9 mouse cellular contexts compared by ENCODE assay signal in genomic region chr11:35125108-35125490, GRCm38 (mm10). TPM values are rescaled to one million over a fixed set of nuclear protein-coding genes. Genes with fewer than 3 reads are reported as not detected.
DNase-seq lines count a peak whose midpoint lies in the region; ATAC-seq and TF ChIP-seq lines count a peak whose summit lies in the region.
"Had no signal": no experiment of that assay in that cellular context is flagged by ENCODE, and none has a peak within 500 bp of the region (broad histone marks: within the 10 kb centered on the region; RNA-seq: fewer than 3 reads in every experiment).

No protein-coding gene starts in this region.

- TF ChIP-seq EP300 in heart, adult 2 months (IDR thresholded peaks at IDR 0.05; ENCODE audit: insufficient read depth, low read depth, low read length), result no peak

- WGBS in heart, adult 2 months, result 44% methylated on average over 10 of the region's 10 CpGs
- WGBS in heart, embryonic 11.5 days (ENCODE audit: insufficient replicate concordance), result 46% methylated on average over 10 of the region's 10 CpGs
- 18% methylated on average over 10 of the region's 10 CpGs for WGBS in embryonic facial prominence, embryonic 11.5 days
- WGBS in forebrain, embryonic 14.5 days, result 87% methylated on average over 10 of the region's 10 CpGs

- no peak overlapping the region for H3K4me3 ChIP-seq in heart, adult 2 months
- no peak overlapping the region for H3K4me3 ChIP-seq in heart, embryonic 11.5 days (ENCODE audit: low read depth, low read length)
- no peak overlapping the region for H3K4me3 ChIP-seq in embryonic facial prominence, embryonic 11.5 days (ENCODE audit: low read depth, low read length)
- no peak overlapping the region for H3K4me3 ChIP-seq in forebrain, embryonic 14.5 days (ENCODE audit: low read depth, low read length)

- H3K9me3 ChIP-seq in heart, embryonic 11.5 days (replicated peaks; ENCODE audit: control insufficient read depth, low read length), result no peaks in the 10 kb centered on the region
- H3K9me3 ChIP-seq in embryonic facial prominence, embryonic 11.5 days (replicated peaks; ENCODE audit: control insufficient read depth, low read length), result no peaks in the 10 kb centered on the region
- H3K9me3 ChIP-seq in forebrain, embryonic 14.5 days (replicated peaks; ENCODE audit: control insufficient read depth, low read length), result no peaks in the 10 kb centered on the region

- no peak for ATAC-seq in heart, embryonic 11.5 days (replicated peaks; ENCODE audit: insufficient number of reproducible peaks, low FRiP score, low TSS enrichment)
- ATAC-seq in embryonic facial prominence, embryonic 11.5 days (replicated peaks; ENCODE audit: insufficient number of reproducible peaks, low FRiP score, low TSS enrichment, low read depth), result no peak
- ATAC-seq in forebrain, embryonic 14.5 days, result no peak
- ATAC-seq: CD4-positive, CD25-positive, alpha-beta regulatory T cell, adult 4 months had no signal

- no peaks in the 10 kb centered on the region for H3K36me3 ChIP-seq in heart, adult 2 months (ENCODE audit: control insufficient read depth, insufficient read depth, low read length)
- no peaks in the 10 kb centered on the region for H3K36me3 ChIP-seq in heart, embryonic 11.5 days (ENCODE audit: control insufficient read depth, insufficient read depth, low read length)
- H3K36me3 ChIP-seq in embryonic facial prominence, embryonic 11.5 days (replicated peaks; ENCODE audit: control insufficient read depth, insufficient read depth, low read depth, low read length), result no peaks in the 10 kb centered on the region
- H3K36me3 ChIP-seq in forebrain, embryonic 14.5 days (ENCODE audit: control insufficient read depth, insufficient read depth, low read length), result no peaks in the 10 kb centered on the region

- H3K79me2 ChIP-seq in heart, adult 2 months (replicated peaks; ENCODE audit: control insufficient read depth, insufficient read depth, low read length), result no peaks in the 10 kb centered on the region

- DNase-seq in heart, adult 2 months, result peak; percentile 31 to 42
- peak; percentile 34 for DNase-seq in embryonic facial prominence, embryonic 11.5 days (ENCODE audit: low spot score)
- DNase-seq in kidney, postnatal 10 days, result peak; percentile 60
- peak; percentile 73 for DNase-seq in lung, postnatal 10 days
- DNase-seq in forebrain, embryonic 14.5 days (ENCODE audit: low spot score), result no peak
- DNase-seq in adrenal gland, postnatal 36 days, result no peak
- no peak for DNase-seq in frontal cortex, postnatal 14 days (ENCODE audit: low spot score in 2 of 2)

- TF ChIP-seq CTCF in heart, adult 2 months (IDR thresholded peaks at IDR 0.05), result no peak

- no peaks in the 10 kb centered on the region; the same call in 1 of the 2 replicates for H3K27me3 ChIP-seq in heart, adult 2 months (ENCODE audit: control insufficient read depth, insufficient read depth, low read length)
- H3K27me3 ChIP-seq in heart, embryonic 11.5 days (ENCODE audit: control insufficient read depth, insufficient read depth, low read length), result peaks cover 7% of the 10 kb centered on the region
- no peaks in the 10 kb centered on the region for H3K27me3 ChIP-seq in embryonic facial prominence, embryonic 11.5 days (ENCODE audit: control insufficient read depth, insufficient read depth, low read length)
- peaks cover 38% of the 10 kb centered on the region for H3K27me3 ChIP-seq in forebrain, embryonic 14.5 days (replicated peaks; ENCODE audit: control insufficient read depth, insufficient read depth, low read length)

- TF ChIP-seq POLR2A in heart, adult 2 months (IDR thresholded peaks at IDR 0.05; ENCODE audit: insufficient read depth, low read depth, low read length), result no peak

- no peaks in the 10 kb centered on the region for H3K4me1 ChIP-seq in heart, adult 2 months (ENCODE audit: control insufficient read depth, insufficient read depth, low read length)
- peaks cover 4% of the 10 kb centered on the region for H3K4me1 ChIP-seq in heart, embryonic 11.5 days (ENCODE audit: control insufficient read depth, insufficient read depth, low read length)
- 0 out of 2 replicates have a peak, but pooled peaks cover 2% of the 10 kb centered on the region for H3K4me1 ChIP-seq in embryonic facial prominence, embryonic 11.5 days (ENCODE audit: control insufficient read depth, insufficient read depth, low read length)
- H3K4me1 ChIP-seq in forebrain, embryonic 14.5 days (ENCODE audit: control insufficient read depth, insufficient read depth, low read length), result 0 out of 2 replicates have a peak, but pooled peaks cover 8% of the 10 kb centered on the region

- no peak overlapping the region for H3K27ac ChIP-seq in heart, adult 2 months
- no peak overlapping the region for H3K27ac ChIP-seq in heart, embryonic 11.5 days (ENCODE audit: low read depth, low read length)
- H3K27ac ChIP-seq in embryonic facial prominence, embryonic 11.5 days (replicated peaks; ENCODE audit: low read depth, low read length), result no peak overlapping the region
- no peak overlapping the region for H3K27ac ChIP-seq in forebrain, embryonic 14.5 days (ENCODE audit: low read depth, low read length)

- intact Hi-C loops in heart, adult 2 months (cut with DNase I), result no loop called here

- H3K4me2 ChIP-seq in heart, embryonic 11.5 days, result no peak overlapping the region
- no peak overlapping the region for H3K4me2 ChIP-seq in embryonic facial prominence, embryonic 11.5 days (ENCODE audit: low read depth, low read length)
- no peak overlapping the region for H3K4me2 ChIP-seq in forebrain, embryonic 14.5 days (ENCODE audit: low read length)

- H3K9ac ChIP-seq in heart, adult 2 months (ENCODE audit: low read depth, low read length), result no peak overlapping the region
- no peak overlapping the region for H3K9ac ChIP-seq in heart, embryonic 11.5 days (ENCODE audit: low read depth, low read length)
- no peak overlapping the region for H3K9ac ChIP-seq in embryonic facial prominence, embryonic 11.5 days (replicated peaks; ENCODE audit: low read length)
- H3K9ac ChIP-seq in forebrain, embryonic 14.5 days (ENCODE audit: low read length), result no peak overlapping the region

RNA-seq across cellular contexts. Expression of gene Slit3, which starts 4.1 kb away (rescaled TPM):
- 10 to 100 TPM; 12.3 to 14.6 TPM for total RNA-seq in heart, adult 2 months (2021)
- 15.8 and 16.0 TPM in 2 replicates for polyA plus RNA-seq in heart, adult 2 months (2012; rRNA removed)
- 16.8 and 26.1 TPM in 2 replicates for polyA plus RNA-seq in heart, embryonic 11.5 days (2014; fragmentation: Nextera tagmentation; extraction: Ambion mirVana)
- 10.5 and 12.6 TPM in 2 replicates for polyA plus RNA-seq in embryonic facial prominence, embryonic 11.5 days (2014; fragmentation: Nextera tagmentation; extraction: Ambion mirVana)
- 2.3 and 2.4 TPM in 2 replicates for polyA plus RNA-seq in forebrain, embryonic 14.5 days (2014; fragmentation: Nextera tagmentation; extraction: Ambion mirVana)
- total RNA-seq in adrenal gland, postnatal 36 days (2021), result 10 to 100 TPM; 33.0 to 56.8 TPM
- polyA plus RNA-seq: CD4-positive, CD25-positive, alpha-beta regulatory T cell, adult 4 months had no signal

Comparison
In these comparisons a context has a peak if more than half of its experiments do, and no peak if none do; other contexts are left out.
1. DNase-seq: peak in heart, adult 2 months (2 of 2), embryonic facial prominence, embryonic 11.5 days (single experiment), kidney, postnatal 10 days (single experiment) and lung, postnatal 10 days (single experiment); none in forebrain, embryonic 14.5 days (single experiment), adrenal gland, postnatal 36 days (0 of 2) and frontal cortex, postnatal 14 days (0 of 2).